Comparison of ENCODE assay signal across 18 mouse cellular contexts in genomic region chr5:91797362-91797761, GRCm38 (mm10).
"Had no signal": no experiment of that assay in that cellular context is flagged by ENCODE, and none has a peak within 500 bp of the region (broad histone marks: within the 10 kb centered on the region; RNA-seq: fewer than 3 reads in every experiment).

No protein-coding gene starts in this region.

- H3K9me3 ChIP-seq: midbrain, embryonic 10.5 days; midbrain, embryonic 13.5 days; neural tube, embryonic 13.5 days; neural tube, embryonic 15.5 days had no signal

- H3K9ac ChIP-seq: lung, embryonic 14.5 days; midbrain, embryonic 13.5 days; neural tube, embryonic 13.5 days; neural tube, embryonic 15.5 days had no signal

- ATAC-seq: midbrain, embryonic 13.5 days; midbrain, embryonic 16.5 days had no signal

- H3K27ac ChIP-seq: midbrain, embryonic 10.5 days; midbrain, embryonic 13.5 days; neural tube, embryonic 13.5 days; neural tube, embryonic 15.5 days had no signal

- H3K4me2 ChIP-seq: lung, embryonic 14.5 days; midbrain, embryonic 13.5 days; neural tube, embryonic 13.5 days; neural tube, embryonic 15.5 days had no signal

- H3K4me3 ChIP-seq: midbrain, embryonic 10.5 days; midbrain, embryonic 13.5 days; myocyte; neural tube, embryonic 13.5 days; neural tube, embryonic 15.5 days had no signal

- H3K27me3 ChIP-seq: midbrain, embryonic 13.5 days; neural tube, embryonic 13.5 days; neural tube, embryonic 15.5 days had no signal

- H3K36me3 ChIP-seq: midbrain, embryonic 10.5 days; midbrain, embryonic 13.5 days; neural tube, embryonic 13.5 days; neural tube, embryonic 15.5 days had no signal

- DNase-seq: lung, adult 18-20 months; lung, embryonic 14.5 days; lung, postnatal 10 days; lung, postnatal 4 days; retina, postnatal 1 day; right cerebral cortex, adult 18-20 months; right cerebral cortex, postnatal 25 days; right cerebral cortex, postnatal 4 days; spleen, adult 18-20 months; thymus, adult 18-20 months; thymus, postnatal 14 days; thymus, postnatal 36 days had no signal

- H3K4me1 ChIP-seq: midbrain, embryonic 10.5 days; midbrain, embryonic 13.5 days; neural tube, embryonic 13.5 days; neural tube, embryonic 15.5 days had no signal
